Mouse (Mus musculus) embryonic facial prominence, embryonic 11.5 days (tissue): ENCODE results near the gene Svep1. TPM values are rescaled to one million over a fixed set of nuclear protein-coding genes. Genes with fewer than 3 reads are reported as not detected.

Source experiments
- ATAC-seq: fragments of 200-750 bp; cut with Nextera tagmentation; replicated peaks from 2 replicates; pipeline ENCODE4 v1.8.0; 2017; ENCODE audit warnings: low read depth; ENCODE audit not compliant: insufficient number of reproducible peaks, low FRiP score, low TSS enrichment
- DNase-seq: peaks from one replicate; pipeline ENCODE4 v3.0.0-alpha.2; 2015; ENCODE audit warnings: low spot score
- H3K27ac ChIP-seq: fragments of 300-500 bp; sonication (generic); replicated peaks from 2 replicates; pipeline ENCODE4 v1.5.1; 2014; ENCODE audit warnings: mild to moderate bottlenecking, low read depth, low read length, control low read depth
- H3K27me3 ChIP-seq: fragments of 300-500 bp; sonication (generic); 2 replicates; pipeline ENCODE4 v1.6.1; 2014; ENCODE audit warnings: mild to moderate bottlenecking, low read length, moderate library complexity, mixed read lengths; ENCODE audit not compliant: control insufficient read depth, insufficient read depth
- H3K36me3 ChIP-seq: fragments of 300-500 bp; sonication (generic); replicated peaks from 2 replicates; pipeline ENCODE4 v1.6.1; 2014; ENCODE audit warnings: low read depth, mild to moderate bottlenecking, low read length, moderate library complexity, mixed read lengths; ENCODE audit not compliant: control insufficient read depth, insufficient read depth
- H3K4me1 ChIP-seq: fragments of 300-500 bp; sonication (generic); 2 replicates; pipeline ENCODE4 v1.6.1; 2014; ENCODE audit warnings: low read length, mixed read lengths; ENCODE audit not compliant: control insufficient read depth, insufficient read depth
- H3K4me2 ChIP-seq: fragments of 300-500 bp; sonication (generic); 2 replicates; pipeline ENCODE4 v1.6.1; 2014; ENCODE audit warnings: low read depth, mild to moderate bottlenecking, control low read depth, low read length, moderate library complexity
- H3K4me3 ChIP-seq: fragments of 300-500 bp; sonication (generic); 2 replicates; pipeline ENCODE4 v1.5.1; 2014; ENCODE audit warnings: low read depth, low read length, control low read depth
- H3K9ac ChIP-seq: fragments of 300-500 bp; sonication (generic); replicated peaks from 2 replicates; pipeline ENCODE4 v1.6.1; 2014; ENCODE audit warnings: mild to moderate bottlenecking, control low read depth, low read length
- H3K9me3 ChIP-seq: fragments of 300-500 bp; sonication (generic); replicated peaks from 2 replicates; pipeline ENCODE4 v1.6.1; 2016; ENCODE audit warnings: mild to moderate bottlenecking, low read length, inconsistent platforms, mixed read lengths; ENCODE audit not compliant: control insufficient read depth
- WGBS: fragments of 180-500 bp; shearing (Covaris S2); extraction: QIAGEN DNeasy Blood & Tissue Kit; methylation state at CpG from one replicate; pipeline ENCODE4 v1.1.7; 2014; 5-methylcytosine and 5-hydroxymethylcytosine counted together
- polyA plus RNA-seq: library from polyadenylated mRNA; unstranded; fragments of >200 nt; fragmentation: Nextera tagmentation; extraction: Ambion mirVana; gene quantifications from 2 replicates; pipeline ENCODE4 v1.2.1, GENCODE M21; 2014

Gene Svep1
- polyA plus RNA-seq, 1 experiment from 2014 or later: 2.8 TPM

- H3K36me3 ChIP-seq: no peaks in the 10 kb centered on the region
- no peaks in the 10 kb centered on the region for H3K9me3 ChIP-seq
- H3K27ac ChIP-seq: no peak overlapping the region
- H3K4me1 ChIP-seq: no peaks in the 10 kb centered on the region
- ATAC-seq (no peak), DNase-seq (no peak)
- no peak overlapping the region for H3K4me2 ChIP-seq
- no peak overlapping the region for H3K4me3 ChIP-seq
- H3K9ac ChIP-seq: no peak overlapping the region
- no peaks in the 10 kb centered on the region for H3K27me3 ChIP-seq
- 95% methylated on average over 6 of the region's 6 CpGs for WGBS
Observed at GRCm38 (mm10) chr4:58109793-58110192, 96.9 kb downstream of the Svep1 start.

GRCm38 (mm10) chr4:58108364-58108763, 98.3 kb downstream of the Svep1 start:
- Histone ChIP-seq H3K4me2 (no peak overlapping the region), H3K9me3 (no peaks in the 10 kb centered on the region), H3K9ac (no peak overlapping the region), H3K27me3 (no peaks in the 10 kb centered on the region), H3K4me3 (no peak overlapping the region), H3K27ac (no peak overlapping the region), H3K36me3 (no peaks in the 10 kb centered on the region), H3K4me1 (no peaks in the 10 kb centered on the region)
- 89% methylated on average over 3 of the region's 3 CpGs for WGBS
- ATAC-seq (no peak), DNase-seq (no peak)

- no peaks in the 10 kb centered on the region for H3K4me1 ChIP-seq
- no peak overlapping the region for H3K4me3 ChIP-seq
- DNase-seq (no peak), ATAC-seq (no peak)
- H3K27ac ChIP-seq: no peak overlapping the region
- 87% methylated on average over 9 of the region's 9 CpGs for WGBS
- no peak overlapping the region for H3K4me2 ChIP-seq
- no peaks in the 10 kb centered on the region for H3K27me3 ChIP-seq
- H3K9ac ChIP-seq: no peak overlapping the region
- H3K36me3 ChIP-seq: no peaks in the 10 kb centered on the region
- H3K9me3 ChIP-seq: no peaks in the 10 kb centered on the region
Observed at GRCm38 (mm10) chr4:58097732-58098131, 108.9 kb downstream of the Svep1 start.

GRCm38 (mm10) chr4:58086738-58087137, 119.9 kb downstream of the Svep1 start:
- no peak for DNase-seq
- no peak for ATAC-seq
- H3K4me2 ChIP-seq: no peak overlapping the region
- H3K4me1 ChIP-seq: no peaks in the 10 kb centered on the region
- H3K9me3 ChIP-seq: no peaks in the 10 kb centered on the region
- no peaks in the 10 kb centered on the region for H3K36me3 ChIP-seq
- H3K9ac ChIP-seq: no peak overlapping the region
- no peaks in the 10 kb centered on the region for H3K27me3 ChIP-seq
- no peak overlapping the region for H3K4me3 ChIP-seq
- WGBS: 70% methylated on average over 1 of the region's 1 CpGs
- H3K27ac ChIP-seq: no peak overlapping the region

GRCm38 (mm10) chr4:58086151-58086550, 120.5 kb downstream of the Svep1 start:
- WGBS: 69% methylated on average over 4 of the region's 4 CpGs
- H3K9ac ChIP-seq: no peak overlapping the region
- no peak overlapping the region for H3K4me2 ChIP-seq
- DNase-seq: no peak
- no peak overlapping the region for H3K27ac ChIP-seq
- no peaks in the 10 kb centered on the region for H3K27me3 ChIP-seq
- no peak overlapping the region for H3K4me3 ChIP-seq
- no peaks in the 10 kb centered on the region for H3K36me3 ChIP-seq
- no peak for ATAC-seq
- no peaks in the 10 kb centered on the region for H3K9me3 ChIP-seq
- H3K4me1 ChIP-seq: no peaks in the 10 kb centered on the region

GRCm38 (mm10) chr4:58085340-58085739, 121.3 kb downstream of the Svep1 start:
- H3K9ac ChIP-seq: no peak overlapping the region
- no peaks in the 10 kb centered on the region for H3K9me3 ChIP-seq
- no peak overlapping the region for H3K4me2 ChIP-seq
- H3K27me3 ChIP-seq: no peaks in the 10 kb centered on the region
- no peak for DNase-seq
- 72% methylated on average over 3 of the region's 3 CpGs for WGBS
- no peaks in the 10 kb centered on the region for H3K4me1 ChIP-seq
- H3K36me3 ChIP-seq: no peaks in the 10 kb centered on the region
- H3K27ac ChIP-seq: no peak overlapping the region
- no peak for ATAC-seq
- no peak overlapping the region for H3K4me3 ChIP-seq

GRCm38 (mm10) chr4:58084155-58084554, 122.5 kb downstream of the Svep1 start:
- 97% methylated on average over 5 of the region's 5 CpGs for WGBS
- no peak overlapping the region for H3K4me3 ChIP-seq
- DNase-seq (no peak), ATAC-seq (no peak)
- no peaks in the 10 kb centered on the region for H3K36me3 ChIP-seq
- H3K27ac ChIP-seq: no peak overlapping the region
- no peak overlapping the region for H3K4me2 ChIP-seq
- H3K4me1 ChIP-seq: no peaks in the 10 kb centered on the region
- no peaks in the 10 kb centered on the region for H3K9me3 ChIP-seq
- H3K9ac ChIP-seq: no peak overlapping the region
- no peaks in the 10 kb centered on the region for H3K27me3 ChIP-seq

- H3K9ac ChIP-seq: no peak overlapping the region
- H3K4me3 ChIP-seq: no peak overlapping the region
- ATAC-seq: no peak; the same call in 1 of the 2 replicates
- 7% methylated on average over 5 of the region's 5 CpGs for WGBS
- H3K27me3 ChIP-seq: no peaks in the 10 kb centered on the region
- H3K4me2 ChIP-seq: no peak overlapping the region
- no peaks in the 10 kb centered on the region for H3K36me3 ChIP-seq
- DNase-seq: peak; percentile 77
- no peaks in the 10 kb centered on the region for H3K9me3 ChIP-seq
- no peak overlapping the region for H3K27ac ChIP-seq
- no peaks in the 10 kb centered on the region for H3K4me1 ChIP-seq
Observed at GRCm38 (mm10) chr4:58082588-58082987, 124.1 kb downstream of the Svep1 start.
